Mouse (Mus musculus) embryonic facial prominence, embryonic 13.5 days (tissue): ENCODE data around the gene Was. TPM values are rescaled to one million over a fixed set of nuclear protein-coding genes. Genes with fewer than 3 reads are reported as not detected.
A peak's percentile ranks its signal among the peaks of the same experiment; 100 is the strongest.

Experiments used
- ATAC-seq: fragments of 200-750 bp; cut with Nextera tagmentation; 2 replicates; pipeline ENCODE4 v1.8.0; 2017; ENCODE audit warnings: low read depth; ENCODE audit not compliant: insufficient number of reproducible peaks, insufficient read depth, low FRiP score, low TSS enrichment
- H3K27ac ChIP-seq: fragments of 300-500 bp; sonication (generic); 2 replicates; pipeline ENCODE4 v1.5.1; 2015; ENCODE audit warnings: moderate library complexity, mild to moderate bottlenecking, inconsistent platforms
- H3K27me3 ChIP-seq: fragments of 300-500 bp; sonication (generic); 2 replicates; pipeline ENCODE4 v1.6.1; 2015; ENCODE audit warnings: mild to moderate bottlenecking, inconsistent platforms
- H3K36me3 ChIP-seq: fragments of 300-500 bp; sonication (generic); 2 replicates; pipeline ENCODE4 v1.6.1; 2015; ENCODE audit warnings: mild to moderate bottlenecking, inconsistent platforms
- H3K4me1 ChIP-seq: fragments of 300-500 bp; sonication (generic); 2 replicates; pipeline ENCODE4 v1.6.1; 2015; ENCODE audit warnings: inconsistent platforms
- H3K4me2 ChIP-seq: fragments of 300-500 bp; sonication (generic); 2 replicates; pipeline ENCODE4 v1.6.1; 2015; ENCODE audit warnings: moderate library complexity, mild to moderate bottlenecking, inconsistent platforms
- H3K4me3 ChIP-seq: fragments of 300-500 bp; sonication (generic); 2 replicates; pipeline ENCODE4 v1.5.1; 2015; ENCODE audit warnings: mild to moderate bottlenecking, inconsistent platforms
- H3K9ac ChIP-seq: fragments of 300-500 bp; sonication (generic); 2 replicates; pipeline ENCODE4 v1.6.1; 2015; ENCODE audit warnings: mild to moderate bottlenecking, inconsistent platforms
- H3K9me3 ChIP-seq: fragments of 300-500 bp; sonication (generic); 2 replicates; pipeline ENCODE4 v1.6.1; 2016; ENCODE audit warnings: inconsistent platforms
- WGBS: fragments of 180-500 bp; shearing (Covaris S2); methylation state at CpG from one replicate; pipeline ENCODE4 v1.1.7; 2015; ENCODE audit warnings: mixed read lengths; 5-methylcytosine and 5-hydroxymethylcytosine counted together
- polyA plus RNA-seq: library from polyadenylated mRNA; unstranded; fragments of >200 nt; fragmentation: Nextera tagmentation; extraction: Ambion mirVana; gene quantifications from 2 replicates; pipeline ENCODE4 v1.2.1, GENCODE M21; 2015

Gene Was
- polyA plus RNA-seq = 0.41 and 0.44 TPM in 2 replicates

GRCm38 (mm10) chrX:8090346-8090953, at the start of gene Was:
Gene Was, minus strand, starts transcription at chrX:8090498.
- Histone ChIP-seq H3K27ac (no peak within 1 kb of the TSS), H3K4me1 (no peaks in the 10 kb centered on the region), H3K9ac (no peak within 1 kb of the TSS), H3K36me3 (no peaks in the 10 kb centered on the region), H3K4me2 (no peak within 1 kb of the TSS), H3K4me3 (no peak within 1 kb of the TSS), H3K9me3 (no peaks in the 10 kb centered on the region), H3K27me3 (no peaks in the 10 kb centered on the region)
- no peak for ATAC-seq
- WGBS = 83% methylated on average over 14 of the region's 14 CpGs

GRCm38 (mm10) chrX:8139480-8139879, 49.2 kb upstream of the Was start:
- Histone ChIP-seq H3K27me3 (no peaks in the 10 kb centered on the region), H3K9me3 (no peaks in the 10 kb centered on the region), H3K27ac (no peak overlapping the region), H3K4me3 (no peak overlapping the region), H3K36me3 (peaks cover 30% of the 10 kb centered on the region), H3K4me2 (no peak overlapping the region), H3K9ac (no peak overlapping the region), H3K4me1 (peaks cover 8% of the 10 kb centered on the region)
- ATAC-seq = no peak
- WGBS = 61% methylated on average over 1 of the region's 1 CpGs

- WGBS = 50% methylated on average over 2 of the region's 2 CpGs
- peaks cover 5% of the 10 kb centered on the region for H3K36me3 ChIP-seq
These were observed 45.6 kb upstream of the Was start for GRCm38 (mm10) chrX:8135886-8136285.

DNA sequence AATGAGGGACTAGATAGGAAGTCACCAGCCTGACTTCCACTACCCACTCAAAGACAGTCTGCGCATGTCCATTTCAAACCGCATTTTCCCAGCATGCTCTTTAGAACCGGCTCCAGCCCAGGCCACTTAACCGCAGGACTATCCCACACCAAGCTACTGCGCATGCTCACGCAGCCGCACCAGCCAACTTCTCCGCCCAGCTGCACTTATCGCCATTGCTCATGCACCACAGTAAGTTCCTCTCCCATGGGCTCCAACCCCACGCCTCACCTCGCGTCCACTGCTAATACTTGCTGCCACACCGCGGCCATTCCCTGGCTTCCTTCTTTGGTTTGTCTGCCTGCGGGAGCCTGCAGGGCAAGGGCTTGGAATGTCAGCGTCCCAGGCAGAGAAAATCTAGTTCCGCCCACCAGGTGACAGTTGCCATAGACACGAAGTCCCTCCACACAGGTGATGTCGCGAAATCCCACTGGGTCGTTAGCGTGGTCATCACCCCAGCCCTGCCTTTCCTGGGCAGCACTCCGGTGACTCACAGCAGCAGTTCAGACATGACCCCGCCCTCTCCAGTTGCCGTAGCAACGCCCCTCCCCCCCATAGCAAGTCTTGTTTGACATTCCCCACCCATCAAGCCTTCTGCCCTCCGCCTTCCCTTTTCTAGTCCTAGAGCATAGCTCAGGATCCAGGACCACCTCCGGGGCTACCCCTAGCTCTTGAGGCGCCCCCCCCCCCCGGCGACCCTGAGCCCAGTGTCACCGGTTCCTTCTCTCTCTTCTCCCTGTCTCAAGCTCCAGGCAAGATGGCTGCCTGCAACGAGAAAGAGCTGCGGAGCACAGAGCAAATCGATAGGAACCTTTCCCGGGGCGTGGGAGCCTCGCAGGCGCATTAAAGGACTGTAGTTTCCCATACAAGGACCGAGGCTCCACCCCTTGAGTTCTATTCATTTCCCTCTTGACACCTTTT, 42.0 kb upstream of the Was start, which contains the start of gene Wdr13:
Gene Wdr13, minus strand, starts transcription at position 876 of the 960 bp plus-strand sequence.
- WGBS = 18% methylated on average over 40 of the region's 40 CpGs
- peak within 1 kb of the TSS; percentile 91 for H3K27ac ChIP-seq
- peak within 1 kb of the TSS; percentile 63 for H3K9ac ChIP-seq
- H3K4me3 ChIP-seq = peak within 1 kb of the TSS; percentile 55
- peaks cover 20% of the 10 kb centered on the region for H3K36me3 ChIP-seq
- H3K4me2 ChIP-seq = peak within 1 kb of the TSS; percentile 58
- no peaks in the 10 kb centered on the region for H3K4me1 ChIP-seq
- no peaks in the 10 kb centered on the region for H3K9me3 ChIP-seq
- ATAC-seq = peak; percentile 72
- no peaks in the 10 kb centered on the region for H3K27me3 ChIP-seq

More at GRCm38 (mm10) chrX:8135886-8136285, 45.6 kb upstream of the Was start:
- ATAC-seq = no peak
- Histone ChIP-seq H3K27ac (no peak overlapping the region), H3K27me3 (no peaks in the 10 kb centered on the region), H3K4me3 (no peak overlapping the region), H3K9me3 (no peaks in the 10 kb centered on the region), H3K4me2 (no peak overlapping the region), H3K9ac (no peak overlapping the region), H3K4me1 (no peaks in the 10 kb centered on the region)

DNA sequence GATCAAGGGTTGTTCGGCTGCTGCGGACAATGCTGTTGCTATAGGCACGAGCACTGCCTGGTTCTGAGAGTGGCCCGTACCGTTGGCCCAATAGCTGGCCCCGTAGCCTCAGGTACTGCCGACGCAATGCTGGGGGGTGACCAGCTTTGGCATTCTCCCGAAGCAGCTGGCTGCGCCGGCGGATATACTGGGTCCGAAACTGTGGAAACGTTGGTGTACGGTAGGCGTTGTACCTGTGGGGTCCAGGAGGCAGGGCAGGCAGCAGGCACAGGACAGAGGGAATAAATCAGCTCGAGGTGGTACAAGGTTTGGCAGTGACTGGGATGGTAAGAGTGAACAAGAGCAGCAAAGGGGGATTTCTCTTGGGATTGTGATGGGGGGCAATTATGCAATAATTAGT, 41.1 kb upstream of the Was start:
- Histone ChIP-seq H3K27ac (no peak overlapping the region), H3K4me1 (no peaks in the 10 kb centered on the region), H3K4me2 (peak overlapping the region; percentile 58), H3K36me3 (peaks cover 20% of the 10 kb centered on the region), H3K9ac (no peak overlapping the region), H3K27me3 (no peaks in the 10 kb centered on the region), H3K9me3 (no peaks in the 10 kb centered on the region), H3K4me3 (peak overlapping the region; percentile 55)
- WGBS = 88% methylated on average over 17 of the region's 17 CpGs
- no peak for ATAC-seq

- no peaks in the 10 kb centered on the region for H3K9me3 ChIP-seq
- H3K27ac ChIP-seq = no peak overlapping the region
- 75% methylated on average over 7 of the region's 7 CpGs for WGBS
These were observed 34.9 kb upstream of the Was start for GRCm38 (mm10) chrX:8125235-8125634.

GRCm38 (mm10) chrX:8123821-8124470, 33.6 kb upstream of the Was start:
- no peak overlapping the region for H3K4me2 ChIP-seq
- H3K27me3 ChIP-seq = no peaks in the 10 kb centered on the region
- no peaks in the 10 kb centered on the region for H3K9me3 ChIP-seq
- peaks cover 24% of the 10 kb centered on the region for H3K36me3 ChIP-seq
- WGBS = 78% methylated on average over 6 of the region's 6 CpGs
- H3K9ac ChIP-seq = no peak overlapping the region
- ATAC-seq = no peak
- H3K4me1 ChIP-seq = no peaks in the 10 kb centered on the region
- H3K27ac ChIP-seq = no peak overlapping the region
- H3K4me3 ChIP-seq = no peak overlapping the region

More at GRCm38 (mm10) chrX:8125235-8125634, 34.9 kb upstream of the Was start:
- peaks cover 30% of the 10 kb centered on the region for H3K36me3 ChIP-seq
- no peak overlapping the region for H3K4me2 ChIP-seq
- H3K4me1 ChIP-seq = no peaks in the 10 kb centered on the region
- no peak for ATAC-seq
- no peak overlapping the region for H3K4me3 ChIP-seq
- no peaks in the 10 kb centered on the region for H3K27me3 ChIP-seq
- H3K9ac ChIP-seq = no peak overlapping the region

DNA sequence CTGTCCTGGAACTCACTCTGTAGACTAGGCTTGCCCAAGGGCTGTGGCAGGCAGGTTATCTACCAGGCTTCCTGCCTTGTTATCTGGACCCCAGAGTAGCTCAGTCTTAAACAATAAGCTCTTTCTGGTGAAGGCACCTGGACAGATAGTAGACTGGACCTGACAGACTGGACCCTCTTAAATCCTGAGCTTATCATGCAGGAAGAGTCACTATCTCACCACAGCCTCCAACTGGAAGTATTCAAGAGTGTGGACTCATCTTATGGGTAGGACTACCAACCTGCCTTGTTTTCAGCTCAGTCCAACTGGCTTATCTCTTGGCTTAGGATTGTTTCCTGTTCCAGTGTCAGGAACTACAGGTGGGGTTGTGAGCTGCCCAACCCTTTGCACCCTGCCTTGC, 27.0 kb upstream of the Was start:
- no peak for ATAC-seq

DNA sequence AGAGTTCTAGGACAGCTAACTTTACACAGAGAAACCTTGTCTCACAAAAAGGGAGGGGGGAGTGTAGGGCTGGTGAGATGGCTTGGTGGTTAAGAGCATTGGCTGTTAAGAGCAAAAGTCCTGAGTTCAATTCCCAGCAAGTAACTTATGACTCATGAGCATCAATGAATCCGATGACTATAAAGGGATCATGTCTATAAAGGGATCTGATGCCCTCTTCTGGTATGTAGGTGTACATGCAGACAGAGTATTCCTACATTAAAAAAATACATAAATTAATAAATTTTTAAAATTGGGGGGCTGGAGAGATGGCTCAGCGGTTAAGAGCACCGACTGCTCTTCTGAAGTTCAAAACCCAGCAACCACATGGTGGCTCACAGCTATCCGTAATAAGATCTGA, 25.0 kb upstream of the Was start:
- ATAC-seq = no peak
- Histone ChIP-seq H3K27me3 (no peaks in the 10 kb centered on the region), H3K36me3 (no peaks in the 10 kb centered on the region), H3K4me3 (no peak overlapping the region), H3K4me2 (no peak overlapping the region), H3K27ac (no peak overlapping the region), H3K4me1 (no peaks in the 10 kb centered on the region), H3K9ac (no peak overlapping the region), H3K9me3 (no peaks in the 10 kb centered on the region)
- WGBS = 59% methylated on average over 4 of the region's 4 CpGs

More for the DNA sequence above, 27.0 kb upstream of the Was start:
- Histone ChIP-seq H3K4me3 (no peak overlapping the region), H3K4me2 (no peak overlapping the region), H3K36me3 (no peaks in the 10 kb centered on the region), H3K27me3 (no peaks in the 10 kb centered on the region), H3K27ac (no peak overlapping the region), H3K4me1 (no peaks in the 10 kb centered on the region), H3K9ac (no peak overlapping the region), H3K9me3 (no peaks in the 10 kb centered on the region)

GRCm38 (mm10) chrX:8105019-8105418, 14.7 kb upstream of the Was start:
- Histone ChIP-seq H3K4me2 (no peak overlapping the region), H3K36me3 (no peaks in the 10 kb centered on the region), H3K9ac (no peak overlapping the region), H3K4me1 (no peaks in the 10 kb centered on the region), H3K27ac (no peak overlapping the region), H3K4me3 (no peak overlapping the region), H3K27me3 (no peaks in the 10 kb centered on the region), H3K9me3 (no peaks in the 10 kb centered on the region)
- no peak for ATAC-seq
- 96% methylated on average over 3 of the region's 3 CpGs for WGBS

DNA sequence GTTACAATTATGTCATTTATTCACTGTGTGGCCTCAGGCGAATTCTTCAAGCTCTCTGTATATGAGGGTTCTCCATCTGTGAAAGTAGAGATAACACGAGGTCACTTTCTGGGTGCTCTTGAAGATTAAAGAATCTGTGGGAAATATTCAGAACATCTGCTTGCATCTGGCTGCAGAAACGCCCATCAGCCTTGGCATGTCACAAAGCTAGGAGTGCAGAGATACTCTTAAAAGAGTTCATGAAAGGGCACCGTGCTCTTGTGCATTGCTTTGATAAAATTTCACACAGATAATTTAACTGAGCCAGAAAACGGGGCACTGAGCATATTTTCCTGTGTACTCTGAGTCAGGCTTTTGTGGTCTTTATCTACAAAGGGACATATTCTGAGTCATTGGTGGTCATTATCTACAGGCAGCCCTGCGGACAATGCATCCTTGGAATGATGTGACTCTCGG, 11.9 kb upstream of the Was start:
- Histone ChIP-seq H3K27ac (no peak overlapping the region), H3K4me1 (no peaks in the 10 kb centered on the region), H3K36me3 (no peaks in the 10 kb centered on the region), H3K4me2 (no peak overlapping the region), H3K27me3 (no peaks in the 10 kb centered on the region), H3K9ac (no peak overlapping the region), H3K4me3 (no peak overlapping the region), H3K9me3 (no peaks in the 10 kb centered on the region)
- no peak for ATAC-seq
- 53% methylated on average over 7 of the region's 7 CpGs for WGBS
